Mouse (Mus musculus): ENCODE measurements around the gene Chrm4.

GRCm38 (mm10) chr2:91932160-91932711, 5.2 kb downstream of the Chrm4 start, which contains the start of gene Mdk:
- no peak for TF ChIP-seq POLR2A (IDR thresholded peaks at IDR 0.05; ENCODE audit: borderline replicate concordance, extremely low read depth, insufficient read depth, insufficient read length, poor library complexity, severe bottlenecking)
- TF ChIP-seq CTCF (IDR thresholded peaks at IDR 0.05; ENCODE audit: borderline replicate concordance, extremely low read depth, insufficient read depth, insufficient read length): no peak
